Mouse (Mus musculus) cerebellum, adult 9-10 months (tissue): ENCODE measurements around the gene Efcab1.
"Not testable (repeated sequence)": the region's sequence is repeated elsewhere in the genome, so short reads cannot be mapped to it uniquely, and the experiment has no call there.

ENCODE experiments used
- DNase-seq: peaks from one replicate; pipeline ENCODE4 v3.0.0; 2022

Efcab1 gene

DNA sequence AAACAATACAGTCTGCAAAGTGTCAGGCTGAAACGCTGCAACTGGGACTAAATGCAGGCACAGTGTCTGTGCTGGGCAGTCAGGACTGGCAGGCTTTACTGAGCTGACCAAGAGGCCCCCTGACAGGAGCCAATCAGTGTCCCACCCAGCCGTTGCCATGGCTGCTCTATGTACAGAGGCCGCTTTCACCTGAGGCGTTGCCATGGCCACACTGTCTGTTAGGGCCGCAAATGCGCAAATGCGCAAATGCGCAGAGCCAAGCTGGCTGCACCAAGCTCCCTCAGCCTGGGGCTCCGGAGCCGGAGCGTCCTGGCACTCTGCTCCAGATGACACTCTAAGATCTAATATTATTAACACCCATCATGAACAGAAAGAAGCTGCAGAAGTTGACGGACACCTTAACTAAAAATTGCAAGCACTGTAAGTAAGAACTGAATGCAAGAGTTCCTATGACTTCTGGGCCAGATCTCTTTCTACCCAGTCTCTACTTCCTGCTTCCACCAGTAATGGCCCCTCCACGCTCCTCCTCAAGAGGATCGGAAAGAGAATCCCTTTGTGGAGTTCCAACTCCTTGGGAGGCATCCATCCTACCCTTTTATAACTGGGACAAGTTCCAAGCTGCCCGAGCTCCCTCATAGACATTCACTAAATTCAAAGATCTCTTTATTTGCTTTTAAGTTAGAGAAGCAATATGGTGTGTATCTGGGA lies at the start of gene Efcab1:
TSS of gene Efcab1 (plus strand) at position 214 of the 708 bp plus-strand sequence.
- no peak for DNase-seq

DNA sequence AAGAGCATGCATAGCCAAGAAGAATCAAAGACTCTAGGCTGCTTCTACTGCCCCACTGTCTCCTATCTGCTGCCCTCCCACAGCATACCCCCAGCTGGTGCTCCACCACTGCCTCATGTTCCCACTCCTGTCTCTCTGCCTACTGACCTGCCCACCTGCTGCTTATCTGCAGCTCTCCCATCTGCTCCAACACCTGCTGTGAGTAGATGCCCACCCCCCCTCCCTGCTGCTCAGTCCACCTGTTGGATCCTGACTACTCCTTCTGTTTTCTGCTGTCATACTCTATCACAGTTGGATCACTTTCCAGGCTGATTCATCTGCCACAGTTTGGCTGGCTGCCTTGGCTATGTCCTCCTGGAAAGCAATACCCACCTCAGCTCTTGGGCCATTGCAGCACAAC lies 47.0 kb upstream of the Efcab1 start:
- peak; percentile 5 for DNase-seq

DNA sequence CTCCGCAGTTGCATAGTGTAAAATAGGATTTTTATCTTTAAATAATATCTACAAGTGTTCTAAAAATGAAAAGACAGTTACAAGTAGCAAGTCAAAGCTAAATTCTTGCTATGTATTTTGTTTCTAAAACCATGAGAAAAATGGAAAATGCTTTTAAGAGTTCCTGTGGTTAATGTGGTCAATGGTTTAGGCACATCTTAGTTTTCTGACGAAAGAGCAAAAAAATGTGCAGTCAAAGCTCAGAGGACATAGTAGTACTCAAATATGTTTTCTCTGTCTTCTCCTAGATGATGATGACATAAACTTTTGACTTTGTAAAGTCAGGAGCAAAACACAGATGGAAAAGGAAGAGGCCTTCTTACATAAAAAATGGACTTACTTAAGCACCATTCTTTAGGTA lies 21.5 kb upstream of the Efcab1 start:
- DNase-seq = no peak

DNA sequence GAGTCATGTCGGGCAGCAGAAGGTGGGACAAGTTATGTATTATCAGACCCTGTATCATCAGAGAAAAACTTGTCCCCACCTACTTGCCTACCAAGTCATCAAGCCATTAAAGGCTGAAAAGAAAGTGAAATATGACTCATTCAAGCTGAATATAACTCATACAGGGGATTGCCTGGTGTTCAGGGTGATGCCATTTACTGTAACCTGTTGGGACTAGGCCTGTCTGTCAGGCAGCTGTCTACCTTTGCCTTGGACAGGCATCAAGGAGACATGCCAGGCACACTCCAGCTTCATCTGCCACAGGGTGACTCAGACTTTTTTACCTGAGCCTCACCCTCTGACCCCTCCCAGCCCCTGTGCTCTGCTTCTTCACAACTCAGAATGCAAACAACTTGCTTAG lies 21.0 kb upstream of the Efcab1 start:
- DNase-seq = no peak

DNA sequence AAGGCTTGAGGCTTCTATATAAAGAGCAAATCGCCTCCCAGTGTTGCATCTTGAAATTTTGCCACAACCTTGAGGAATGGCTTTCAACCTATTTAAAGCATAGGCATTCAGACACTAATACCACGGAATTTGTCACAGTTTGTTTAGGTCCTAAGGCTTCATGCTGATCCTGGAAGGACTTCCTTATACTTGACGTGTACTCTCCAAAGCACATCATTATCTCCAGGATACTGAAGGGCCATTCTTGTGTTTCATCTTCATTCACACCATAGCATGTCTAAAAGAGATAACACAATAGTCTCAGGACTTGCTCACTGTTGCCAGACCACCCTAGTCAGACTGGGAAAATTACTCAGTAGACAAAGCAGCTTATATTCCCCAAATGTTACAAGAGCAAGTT lies 13.9 kb upstream of the Efcab1 start:
- DNase-seq = no peak

DNA sequence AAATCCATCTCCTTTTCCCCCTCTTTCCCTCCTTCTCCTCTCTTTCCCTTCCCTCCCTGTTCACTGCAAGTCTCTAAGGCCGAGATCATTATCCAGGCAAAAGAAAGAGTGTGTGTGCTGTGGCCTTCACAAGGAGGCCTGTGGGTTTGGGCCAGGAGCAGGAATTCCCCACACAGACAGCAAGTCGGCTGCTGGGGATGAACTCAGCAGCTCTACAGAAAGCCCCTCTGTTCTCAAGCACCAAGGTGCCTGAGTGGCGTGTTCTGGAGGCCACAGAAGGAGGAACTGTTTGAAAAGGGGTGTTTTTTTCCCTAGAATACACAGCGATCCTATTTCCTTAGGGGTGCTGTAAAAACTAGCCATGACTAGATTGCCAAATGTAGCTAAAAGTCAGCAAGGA lies 12.5 kb upstream of the Efcab1 start:
- no peak for DNase-seq

DNA sequence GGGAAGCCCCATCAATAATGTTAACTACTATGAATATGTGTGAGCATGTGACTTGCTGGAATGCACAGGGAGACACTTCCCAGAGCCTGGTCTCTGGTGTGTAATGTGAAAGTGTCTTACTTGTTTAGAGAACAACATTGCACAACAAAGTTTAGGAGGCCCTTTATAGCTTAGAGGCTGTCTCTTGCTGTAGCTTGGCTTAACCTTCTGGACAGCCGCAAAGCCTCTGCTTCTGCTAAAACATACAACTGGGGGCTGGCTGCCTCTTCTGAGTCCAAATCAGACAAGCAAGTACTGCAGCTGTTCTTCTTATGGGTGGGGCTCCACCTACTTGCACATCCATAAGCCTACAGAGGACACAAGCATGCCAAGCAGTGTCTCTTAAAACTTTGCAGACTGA lies 11.7 kb upstream of the Efcab1 start:
- DNase-seq = no peak

DNA sequence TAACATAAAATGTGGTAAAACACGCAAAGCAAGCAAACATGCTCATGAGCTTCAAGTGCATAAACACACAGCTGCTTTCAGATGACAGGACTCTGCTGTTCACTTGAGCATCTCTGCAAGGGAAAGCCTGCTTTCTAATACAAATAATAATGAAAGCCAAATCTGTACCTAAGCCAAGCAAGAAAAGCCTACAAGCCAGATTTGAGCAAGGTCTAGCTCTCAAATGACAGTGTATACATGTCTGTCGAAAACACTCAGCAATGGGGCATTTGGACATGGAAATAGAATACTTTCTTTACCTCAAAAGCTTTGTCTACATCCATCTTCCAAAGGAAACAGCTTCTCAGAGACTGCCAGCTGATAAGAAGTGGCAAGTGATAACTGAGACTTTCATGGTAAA lies 10.9 kb upstream of the Efcab1 start:
- DNase-seq = no peak

DNA sequence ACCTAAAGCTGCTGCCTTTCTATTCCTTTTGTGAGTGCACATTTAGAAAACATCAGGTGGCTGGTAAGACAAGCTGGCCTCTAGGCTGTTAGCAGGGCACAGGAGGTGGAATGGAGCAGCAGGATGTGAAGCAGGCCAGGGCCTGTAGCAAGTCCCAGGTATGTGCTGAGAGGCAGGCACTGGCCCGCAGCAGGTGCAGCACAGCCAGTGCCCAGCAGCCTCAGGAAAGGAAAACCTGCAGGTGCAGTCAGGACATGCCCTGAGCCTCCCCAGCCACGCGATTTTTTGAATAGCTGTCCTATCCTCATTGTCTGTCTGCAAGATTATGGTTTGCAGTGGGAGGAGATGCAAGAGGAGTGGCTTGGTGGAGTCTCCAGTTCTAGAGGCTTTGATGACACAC lies 24.3 kb downstream of the Efcab1 start:
- DNase-seq = not testable (repeated sequence)

DNA sequence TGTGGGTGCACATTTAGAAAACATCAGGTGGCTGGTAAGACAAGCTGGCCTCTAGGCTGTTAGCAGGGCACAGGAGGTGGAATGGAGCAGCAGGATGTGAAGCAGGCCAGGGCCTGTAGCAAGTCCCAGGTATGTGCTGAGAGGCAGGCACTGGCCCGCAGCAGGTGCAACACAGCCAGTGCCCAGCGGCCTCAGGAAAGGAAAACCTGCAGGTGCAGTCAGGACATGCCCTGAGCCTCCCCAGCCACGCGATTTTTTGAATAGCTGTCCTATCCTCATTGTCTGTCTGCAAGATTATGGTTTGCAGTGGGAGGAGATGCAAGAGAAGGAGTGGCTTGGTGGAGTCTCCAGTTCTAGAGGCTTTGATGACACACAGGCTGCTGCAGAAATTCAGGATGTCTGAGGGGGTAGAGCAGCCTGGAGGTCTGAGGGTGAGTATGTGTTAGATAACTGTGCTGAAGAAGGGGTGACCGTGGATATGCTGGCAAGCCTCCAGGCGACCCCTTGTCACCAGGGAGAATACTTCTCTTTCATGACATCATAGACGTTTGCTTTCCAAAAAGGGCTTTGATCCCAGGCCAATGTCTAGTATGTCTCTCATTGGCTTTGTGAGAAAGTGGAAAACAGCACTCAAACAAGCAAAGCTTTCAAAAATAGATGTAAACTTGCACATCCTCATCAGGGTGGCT lies 30.2 kb downstream of the Efcab1 start:
- DNase-seq = not testable (repeated sequence)

DNA sequence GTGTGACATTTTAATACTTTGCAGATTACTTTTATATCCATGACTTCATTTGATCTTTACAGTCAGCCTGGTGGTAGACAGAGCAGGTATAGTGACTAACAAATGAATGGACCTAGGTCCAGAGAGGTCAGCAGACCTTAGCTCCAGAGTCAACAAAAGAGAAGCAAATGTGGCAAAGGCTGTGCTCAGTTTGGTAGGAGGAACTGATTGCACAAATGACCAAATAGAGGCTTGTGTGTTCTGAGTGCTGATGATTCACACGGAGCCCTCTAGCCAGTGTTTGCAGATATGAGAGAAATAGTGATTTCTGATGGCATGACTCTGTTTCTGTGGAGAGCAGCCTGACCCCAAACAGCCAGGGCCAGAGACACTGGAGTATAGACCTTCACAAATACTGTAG lies 33.1 kb downstream of the Efcab1 start:
- DNase-seq = no peak

DNA sequence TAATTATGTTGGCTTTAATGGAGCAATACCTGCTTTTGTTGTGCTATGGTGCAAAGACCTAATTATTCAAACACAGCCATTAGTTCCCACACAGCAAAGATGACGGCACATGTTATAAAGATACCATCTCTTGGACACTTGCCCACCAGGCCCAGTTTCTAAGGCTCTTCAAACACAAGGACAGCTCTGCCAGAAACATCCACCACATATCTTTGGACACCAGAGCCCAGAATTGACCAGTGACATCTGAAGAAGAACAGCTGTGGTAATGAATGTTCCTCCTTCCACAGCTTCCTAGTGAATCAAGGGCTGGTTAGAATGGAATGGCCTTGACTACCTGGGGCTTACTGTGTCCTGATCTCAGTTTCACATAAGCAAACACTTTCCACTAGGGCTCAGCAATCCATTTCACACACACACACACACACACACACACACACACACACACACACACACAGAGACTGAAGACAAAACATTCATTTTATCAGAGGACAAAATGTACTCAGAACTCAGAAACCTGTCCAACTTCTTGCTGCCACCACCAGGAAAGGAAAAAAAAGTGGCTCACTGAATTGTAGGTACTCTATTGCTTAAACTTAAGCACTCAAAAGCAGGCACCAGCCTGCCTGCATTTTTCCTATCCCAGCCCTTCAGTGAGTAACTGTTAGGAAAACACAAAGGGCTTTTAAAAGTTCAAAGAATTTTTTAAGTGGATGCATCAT lies 33.7 kb downstream of the Efcab1 start:
- no peak for DNase-seq

DNA sequence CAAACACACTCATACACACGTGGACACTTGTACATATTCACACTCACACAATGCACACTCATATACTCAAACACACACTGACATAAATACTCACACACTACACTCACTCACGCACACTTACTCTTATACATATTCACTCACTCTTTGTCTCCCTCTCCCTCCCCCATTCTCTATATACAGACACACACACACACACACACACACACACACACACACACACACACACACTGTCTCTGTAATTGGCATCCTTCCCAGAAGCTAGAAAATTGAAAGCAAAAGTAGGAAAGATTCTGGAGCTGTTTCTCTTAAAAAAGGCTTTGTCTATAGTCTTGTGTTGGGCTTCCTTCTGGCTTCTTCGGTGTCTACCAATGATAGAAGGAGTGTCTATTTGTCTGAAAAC lies 34.5 kb downstream of the Efcab1 start:
- DNase-seq = no peak

DNA sequence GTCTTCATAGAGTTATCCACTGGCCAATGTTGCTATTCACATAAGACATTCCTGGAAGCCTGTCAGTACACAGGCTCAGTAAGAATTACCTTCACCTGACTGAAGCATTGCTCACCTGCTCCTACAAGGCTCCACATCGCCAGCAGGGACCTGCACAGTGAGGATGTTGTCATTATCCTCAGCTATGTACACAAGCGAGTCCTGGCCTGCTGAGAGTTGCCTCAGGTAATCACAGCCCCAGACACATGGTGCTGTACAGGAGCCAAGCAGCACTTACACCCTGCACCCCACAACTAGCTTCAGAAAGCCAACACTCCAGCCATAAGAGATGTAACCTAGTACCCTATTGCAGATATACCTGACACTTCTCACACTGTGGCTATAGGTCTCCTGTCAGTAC lies 37.1 kb downstream of the Efcab1 start:
- no peak for DNase-seq

DNA sequence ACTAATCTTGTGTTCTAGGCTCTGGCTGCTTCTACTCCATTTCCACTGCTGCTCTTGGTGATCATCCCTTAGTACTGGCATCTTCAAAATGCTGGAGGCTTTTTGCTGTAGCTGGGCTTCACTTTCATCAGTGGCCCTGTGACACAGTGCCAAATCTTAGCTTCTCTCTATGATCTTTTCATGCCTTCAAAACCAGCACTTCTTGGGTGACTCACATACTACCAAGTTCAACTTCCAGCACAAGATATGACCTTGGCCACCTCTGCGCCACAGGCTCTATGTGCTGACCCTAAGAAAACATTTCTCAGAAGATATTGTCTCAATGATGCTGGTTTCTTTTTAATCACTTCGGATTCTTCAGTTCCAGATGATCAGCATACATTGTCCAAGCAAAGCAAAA lies 41.2 kb downstream of the Efcab1 start:
- DNase-seq = not testable (repeated sequence)

DNA sequence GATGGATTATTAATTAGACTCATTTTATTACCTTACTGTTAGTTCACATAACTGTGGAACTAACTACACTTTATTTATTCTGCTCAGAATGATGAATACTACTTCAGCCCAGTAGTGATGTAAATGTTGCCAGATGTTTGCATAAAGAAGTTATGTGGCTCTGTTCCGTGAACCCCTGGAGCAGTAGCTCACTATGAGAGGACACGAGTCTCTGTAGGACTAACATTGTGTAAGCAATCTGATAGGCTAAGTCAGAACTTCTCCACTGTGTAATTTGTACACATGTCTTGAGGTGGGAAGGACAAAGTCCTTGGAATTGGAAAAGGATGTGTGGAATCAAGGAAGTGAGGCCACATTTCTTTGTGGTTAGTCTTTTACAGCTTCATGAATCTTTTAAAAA lies 45.5 kb downstream of the Efcab1 start:
- DNase-seq = no peak

DNA sequence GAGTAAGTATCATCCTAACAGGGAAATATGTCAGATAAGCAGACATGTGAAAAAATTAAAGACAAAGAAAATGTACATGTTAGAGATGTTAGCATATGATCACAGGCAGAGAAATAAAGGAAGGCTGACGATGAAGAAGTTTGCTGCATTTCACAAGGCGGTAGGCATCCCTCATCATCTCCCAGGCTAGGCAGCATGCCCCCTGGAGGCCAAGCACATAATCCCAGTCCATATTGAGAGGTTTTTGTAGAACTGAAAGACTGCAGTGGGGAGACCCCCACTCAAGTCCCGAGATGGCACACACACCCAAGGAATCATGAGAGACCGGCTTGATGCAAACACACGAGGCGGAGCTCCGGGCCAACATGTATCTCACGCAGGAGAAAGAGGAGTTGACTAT lies 53.3 kb downstream of the Efcab1 start:
- no peak for DNase-seq

DNA sequence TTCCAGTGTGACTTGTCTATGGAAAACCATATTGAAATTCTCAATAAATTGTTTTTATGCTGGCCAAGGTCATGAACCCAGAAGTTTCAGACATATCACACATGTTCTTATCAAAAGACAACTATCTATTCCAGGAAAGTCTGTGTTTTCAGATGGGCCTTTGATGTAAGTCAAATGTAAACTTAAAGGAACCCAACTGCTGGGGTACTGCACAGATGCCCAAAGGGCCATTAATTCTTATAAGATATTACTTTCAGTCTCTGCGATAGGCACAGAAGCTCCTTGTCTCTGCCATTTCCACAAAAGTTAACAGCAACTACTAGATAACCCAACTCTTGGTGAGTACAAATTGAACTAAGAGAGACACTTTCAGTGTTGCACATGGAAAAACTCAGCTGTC lies 67.3 kb downstream of the Efcab1 start:
- no peak for DNase-seq

DNA sequence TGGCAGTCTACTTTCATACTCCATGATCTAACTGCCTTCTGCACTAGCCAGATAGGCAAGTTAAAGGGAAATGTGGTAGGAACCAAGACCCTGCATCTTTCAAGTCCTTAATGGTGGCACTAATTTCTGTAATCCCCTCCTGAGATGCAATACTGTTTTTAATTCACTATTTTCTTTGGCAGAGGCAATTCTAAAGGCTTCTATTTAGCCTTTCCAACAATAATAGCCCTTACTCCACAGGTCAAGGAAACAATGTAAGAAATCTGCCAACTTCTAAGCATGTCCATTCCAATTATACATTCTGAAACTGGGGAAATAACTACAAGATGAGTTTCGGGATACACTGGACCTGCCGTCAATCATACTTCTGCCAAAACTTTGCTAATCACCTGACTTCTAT lies 72.8 kb downstream of the Efcab1 start:
- no peak for DNase-seq

DNA sequence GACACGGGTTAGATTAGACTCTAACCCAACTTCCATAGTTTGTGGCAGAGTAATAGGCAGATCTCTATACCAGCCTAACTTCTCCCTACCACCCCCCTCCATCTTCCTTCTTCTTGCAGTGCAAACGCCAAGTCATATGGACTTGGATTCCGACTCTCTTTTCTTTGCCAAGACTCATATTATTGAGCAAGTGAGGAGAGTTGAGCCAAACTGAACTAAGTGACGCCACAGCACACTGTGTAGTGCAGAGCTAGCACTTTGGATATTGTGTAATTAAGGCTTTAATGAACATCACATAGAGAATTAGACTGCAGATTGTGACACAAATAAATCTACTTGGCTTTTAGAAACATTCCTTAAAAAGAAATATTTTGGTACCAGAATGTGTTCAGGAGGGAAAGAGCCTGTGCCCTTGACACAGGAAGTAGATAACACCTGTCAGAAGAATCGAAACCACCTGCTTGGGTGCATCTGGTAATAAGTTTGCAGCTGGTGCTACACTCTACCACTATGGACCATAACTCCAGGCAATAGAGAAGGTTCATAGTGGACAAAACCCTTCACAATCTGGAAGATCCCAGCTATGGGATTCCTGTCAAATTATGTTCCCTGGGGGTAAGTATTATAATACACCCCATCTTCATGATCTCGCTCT lies 83.3 kb downstream of the Efcab1 start:
- DNase-seq = no peak

DNA sequence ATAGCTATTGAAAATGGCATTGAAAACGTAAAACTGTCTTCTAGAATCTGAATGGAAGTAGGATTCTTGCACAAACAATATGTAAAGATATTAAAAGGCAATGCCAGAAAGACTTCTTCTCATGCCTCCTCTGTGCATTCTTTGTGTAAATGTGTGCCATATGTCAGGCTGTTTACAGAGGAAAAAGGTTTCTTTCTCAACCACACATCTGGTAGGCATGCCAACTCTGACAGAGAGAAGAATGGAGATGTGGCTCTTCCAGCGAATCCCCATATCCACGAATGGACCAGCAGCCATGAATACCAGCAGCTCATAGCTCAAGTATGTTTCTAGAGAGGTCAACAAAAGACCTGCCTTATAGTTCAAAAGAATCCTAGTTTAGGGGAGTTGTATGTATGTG lies 84.6 kb downstream of the Efcab1 start:
- no peak for DNase-seq

DNA sequence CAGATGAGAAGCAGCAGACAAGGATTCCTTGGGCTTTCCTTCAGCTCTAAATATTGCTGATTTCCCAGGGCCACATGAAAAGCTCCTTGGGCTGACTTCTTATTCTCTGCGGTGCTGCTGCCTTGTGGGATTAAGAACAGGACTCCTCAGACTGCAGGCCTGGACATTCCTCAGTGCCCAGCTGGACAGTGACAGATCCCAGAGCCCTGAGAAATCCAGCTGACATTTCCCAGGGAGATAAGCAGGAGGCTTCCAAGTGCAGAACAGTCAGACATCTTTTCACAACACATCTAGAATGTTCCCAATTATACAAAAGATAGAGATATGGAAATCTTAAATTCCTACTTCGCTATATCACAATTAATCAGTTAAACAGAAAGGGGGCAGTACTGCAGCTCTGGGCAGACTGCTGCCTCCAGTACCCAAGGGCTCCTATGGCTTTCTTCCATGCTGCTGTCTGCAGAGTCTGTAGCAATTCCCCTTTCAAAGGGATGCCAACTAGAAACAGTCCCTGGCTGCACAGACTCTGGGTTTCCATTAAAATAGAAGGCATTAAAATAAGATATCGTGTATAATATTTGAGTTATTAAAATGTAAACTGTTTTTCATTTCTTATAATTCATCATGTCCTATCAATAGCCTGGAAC lies 86.2 kb downstream of the Efcab1 start:
- DNase-seq = no peak

DNA sequence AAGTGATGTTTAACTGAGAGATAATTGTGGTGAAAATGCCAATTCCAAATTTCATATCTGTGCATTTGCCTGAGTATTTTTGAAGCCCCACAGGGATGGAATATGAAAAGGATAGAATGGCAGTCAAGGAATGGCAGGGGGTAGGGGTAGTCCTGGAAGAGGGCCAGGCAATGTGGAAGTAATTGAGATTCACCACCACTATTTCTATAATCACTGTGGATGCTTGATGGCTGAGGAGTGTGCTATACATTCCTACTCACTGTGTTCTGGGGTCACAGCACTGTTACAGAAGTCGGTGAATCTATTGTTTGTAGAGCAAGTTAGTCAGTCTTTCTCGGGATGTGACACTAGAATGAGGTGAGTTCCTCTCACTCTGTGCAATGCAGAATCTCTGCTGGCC lies 108.3 kb downstream of the Efcab1 start:
- no peak for DNase-seq
